Mouse (Mus musculus): ENCODE measurements around the gene Gpi1.

Gene Gpi1

GRCm38 (mm10) chr7:34230116-34230515 lies at the start of gene Gpi1:
Gpi1 (minus strand) TSS chr7:34230336.
- in situ Hi-C loops (cut with MboI; ENCODE audit: low sequenced_read_pairs), result no loop called here

GRCm38 (mm10) chr7:34277656-34278055 lies 47.5 kb upstream of the Gpi1 start:
- in situ Hi-C loops (cut with MboI; ENCODE audit: low sequenced_read_pairs), result no loop called here

- in situ Hi-C loops (cut with MboI; ENCODE audit: low sequenced_read_pairs), result no loop called here
Observed at GRCm38 (mm10) chr7:34276066-34276465, 45.9 kb upstream of the Gpi1 start.

- in situ Hi-C loops (cut with MboI; ENCODE audit: low sequenced_read_pairs), result loop anchor here (25.0 kb wide), 1 partner anchor 390 kb away; the partner anchor contains the start of gene Kctd15
Observed at GRCm38 (mm10) chr7:34272465-34272864, 42.3 kb upstream of the Gpi1 start.

GRCm38 (mm10) chr7:34268463-34268862 lies 38.3 kb upstream of the Gpi1 start:
- in situ Hi-C loops (cut with MboI; ENCODE audit: low sequenced_read_pairs), result loop anchor here (25.0 kb wide), 1 partner anchor 394 kb away; the partner anchor contains the start of gene Kctd15

GRCm38 (mm10) chr7:34266421-34266820 lies 36.3 kb upstream of the Gpi1 start:
- in situ Hi-C loops (cut with MboI; ENCODE audit: low sequenced_read_pairs), result loop anchor here (25.0 kb wide), 1 partner anchor 396 kb away; the partner anchor contains the start of gene Kctd15

GRCm38 (mm10) chr7:34265876-34266346 lies 35.8 kb upstream of the Gpi1 start:
- in situ Hi-C loops (cut with MboI; ENCODE audit: low sequenced_read_pairs), result loop anchor here (25.0 kb wide), 1 partner anchor 396 kb away; the partner anchor contains the start of gene Kctd15

- in situ Hi-C loops (cut with MboI; ENCODE audit: low sequenced_read_pairs), result loop anchor here (25.0 kb wide), 1 partner anchor 399 kb away; the partner anchor contains the start of gene Kctd15
Observed at GRCm38 (mm10) chr7:34263437-34263836, 33.3 kb upstream of the Gpi1 start.

- in situ Hi-C loops (cut with MboI; ENCODE audit: low sequenced_read_pairs), result loop anchor here (10.0 to 25.0 kb wide), 2 partner anchors 86 to 404 kb away; partner anchors contain the start of gene Kctd15
Observed at GRCm38 (mm10) chr7:34258407-34258806, 28.3 kb upstream of the Gpi1 start.

GRCm38 (mm10) chr7:34257279-34257678 lies 27.1 kb upstream of the Gpi1 start:
- in situ Hi-C loops (cut with MboI; ENCODE audit: low sequenced_read_pairs), result loop anchor here (10.0 to 25.0 kb wide), 2 partner anchors 88 to 405 kb away; partner anchors contain the start of gene Kctd15

- in situ Hi-C loops (cut with MboI; ENCODE audit: low sequenced_read_pairs), result loop anchor here (10.0 to 25.0 kb wide), 2 partner anchors 89 to 406 kb away; partner anchors contain the start of gene Kctd15
Observed at GRCm38 (mm10) chr7:34255916-34256315, 25.8 kb upstream of the Gpi1 start.

- in situ Hi-C loops (cut with MboI; ENCODE audit: low sequenced_read_pairs), result loop anchor here (10.0 to 25.0 kb wide), 2 partner anchors 90 to 407 kb away; partner anchors contain the start of gene Kctd15
Observed at GRCm38 (mm10) chr7:34255137-34255536, 25.0 kb upstream of the Gpi1 start.

GRCm38 (mm10) chr7:34252030-34252429 lies 21.9 kb upstream of the Gpi1 start:
- in situ Hi-C loops (cut with MboI; ENCODE audit: low sequenced_read_pairs), result loop anchor here (10.0 to 25.0 kb wide), 2 partner anchors 93 to 410 kb away; partner anchors contain the start of gene Kctd15

- in situ Hi-C loops (cut with MboI; ENCODE audit: low sequenced_read_pairs), result loop anchor here (10.0 to 25.0 kb wide), 2 partner anchors 94 to 412 kb away; partner anchors contain the start of gene Kctd15
Observed at GRCm38 (mm10) chr7:34250738-34251137, 20.6 kb upstream of the Gpi1 start, which contains the start of gene Gm6096. Gm6096 (plus strand) TSS chr7:34251038.

- in situ Hi-C loops (cut with MboI; ENCODE audit: low sequenced_read_pairs), result no loop called here
Observed at GRCm38 (mm10) chr7:34246870-34247499, 16.8 kb upstream of the Gpi1 start.

- in situ Hi-C loops (cut with MboI; ENCODE audit: low sequenced_read_pairs), result no loop called here
Observed at GRCm38 (mm10) chr7:34242176-34242575, 12.0 kb upstream of the Gpi1 start.

- in situ Hi-C loops (cut with MboI; ENCODE audit: low sequenced_read_pairs), result no loop called here
Observed at GRCm38 (mm10) chr7:34238086-34238485, 8.0 kb upstream of the Gpi1 start.

GRCm38 (mm10) chr7:34235602-34236001 lies 5.5 kb upstream of the Gpi1 start:
- in situ Hi-C loops (cut with MboI; ENCODE audit: low sequenced_read_pairs), result no loop called here

- in situ Hi-C loops (cut with MboI; ENCODE audit: low sequenced_read_pairs), result no loop called here
Observed at GRCm38 (mm10) chr7:34234610-34235561, 4.8 kb upstream of the Gpi1 start.

- in situ Hi-C loops (cut with MboI; ENCODE audit: low sequenced_read_pairs), result no loop called here
Observed at GRCm38 (mm10) chr7:34233909-34234609, 3.9 kb upstream of the Gpi1 start.

All from CH12F3 (cell line).